Mouse (Mus musculus) testis, adult 2 months (tissue): Measurements from ENCODE around the gene Tmem42. TPM values are rescaled to one million over a fixed set of nuclear protein-coding genes. Genes with fewer than 3 reads are reported as not detected.

ENCODE experiments used
- H3K27ac ChIP-seq: fragments of 200-500 bp; 2 replicates; pipeline ENCODE4 v1.5.1; 2012; ENCODE audit warnings: low read depth, low read length; ENCODE audit not compliant: control insufficient read depth, insufficient read depth
- H3K27me3 ChIP-seq: fragments of 200-500 bp; 2 replicates; pipeline ENCODE4 v1.6.1; 2012; ENCODE audit warnings: mild to moderate bottlenecking, low read length, moderate library complexity; ENCODE audit not compliant: control insufficient read depth, insufficient read depth
- H3K36me3 ChIP-seq: fragments of 200-500 bp; 2 replicates; pipeline ENCODE4 v1.6.1; 2012; ENCODE audit warnings: mild to moderate bottlenecking, low read length; ENCODE audit not compliant: control insufficient read depth, insufficient read depth
- H3K4me1 ChIP-seq: fragments of 200-500 bp; 2 replicates; pipeline ENCODE4 v1.6.1; 2012; ENCODE audit warnings: low read length; ENCODE audit not compliant: control insufficient read depth, insufficient read depth
- H3K4me3 ChIP-seq: fragments of 200-500 bp; 2 replicates; pipeline ENCODE4 v1.5.1; 2012; ENCODE audit warnings: low read depth, mild to moderate bottlenecking, low read length, moderate library complexity, mixed read lengths; ENCODE audit not compliant: control insufficient read depth
- CTCF ChIP-seq: fragments of 200-500 bp; IDR thresholded peaks from 2 replicates; pipeline ENCODE4 v1.5.1; 2012; ENCODE audit warnings: low read depth, mild to moderate bottlenecking, inconsistent platforms, low read length, moderate library complexity; ENCODE audit not compliant: control insufficient read depth, insufficient read depth, insufficient replicate concordance
- POLR2A ChIP-seq: fragments of 200-500 bp; IDR thresholded peaks from 2 replicates; pipeline ENCODE4 v1.6.1; 2012; ENCODE audit warnings: low read depth, mild to moderate bottlenecking, inconsistent platforms, low read length, moderate library complexity; ENCODE audit not compliant: control insufficient read depth
- polyA plus RNA-seq: library from polyadenylated mRNA; depleted of rRNA; stranded (reverse); fragments of >200 nt; gene quantifications from 2 replicates; pipeline ENCODE4 v1.2.3, GENCODE M21; 2012; rRNA removed

Gene Tmem42
- 7.3 and 8.0 TPM in 2 replicates for polyA plus RNA-seq

- peak within 1 kb of the TSS; percentile 91 for H3K27ac ChIP-seq
- H3K27me3 ChIP-seq: no peaks in the 10 kb centered on the region
- no peaks in the 10 kb centered on the region for H3K36me3 ChIP-seq
- TF ChIP-seq POLR2A (no peak), CTCF (no peak)
- peaks cover 6% of the 10 kb centered on the region for H3K4me1 ChIP-seq
- peak within 1 kb of the TSS; percentile 91 for H3K4me3 ChIP-seq
Measured at GRCm38 (mm10) chr9:123020995-123021631, at the start of gene Tmem42. Gene Tmem42 (plus strand): TSS chr9:123021326.

GRCm38 (mm10) chr9:122998406-122999192 is 22.5 kb upstream of the Tmem42 start:
- H3K27ac ChIP-seq: no peak overlapping the region
- no peak overlapping the region for H3K4me3 ChIP-seq
- peaks cover 2% of the 10 kb centered on the region for H3K36me3 ChIP-seq
- H3K4me1 ChIP-seq: no peaks in the 10 kb centered on the region
- no peaks in the 10 kb centered on the region for H3K27me3 ChIP-seq
- TF ChIP-seq POLR2A: no peak
- TF ChIP-seq CTCF: no peak

GRCm38 (mm10) chr9:122999193-122999586 is 21.9 kb upstream of the Tmem42 start:
- H3K36me3 ChIP-seq: peaks cover 2% of the 10 kb centered on the region
- no peak overlapping the region for H3K4me3 ChIP-seq
- H3K27ac ChIP-seq: no peak overlapping the region
- no peaks in the 10 kb centered on the region for H3K4me1 ChIP-seq
- no peaks in the 10 kb centered on the region for H3K27me3 ChIP-seq
- TF ChIP-seq POLR2A (no peak), CTCF (no peak)

- no peak overlapping the region for H3K27ac ChIP-seq
- no peaks in the 10 kb centered on the region; the same call in none of the 2 replicates for H3K36me3 ChIP-seq
- H3K27me3 ChIP-seq: no peaks in the 10 kb centered on the region
- H3K4me3 ChIP-seq: no peak overlapping the region
- TF ChIP-seq CTCF (no peak), POLR2A (no peak)
- no peaks in the 10 kb centered on the region for H3K4me1 ChIP-seq
Measured at GRCm38 (mm10) chr9:123004718-123005117, 16.4 kb upstream of the Tmem42 start.

GRCm38 (mm10) chr9:123006071-123006470 is 15.1 kb upstream of the Tmem42 start:
- H3K27ac ChIP-seq: no peak overlapping the region
- peaks cover 1% of the 10 kb centered on the region for H3K36me3 ChIP-seq
- no peak overlapping the region for H3K4me3 ChIP-seq
- H3K27me3 ChIP-seq: no peaks in the 10 kb centered on the region
- no peaks in the 10 kb centered on the region for H3K4me1 ChIP-seq
- TF ChIP-seq POLR2A (no peak), CTCF (no peak)

- TF ChIP-seq POLR2A: no peak
- TF ChIP-seq CTCF: no peak
- H3K27ac ChIP-seq: no peak overlapping the region
- H3K4me1 ChIP-seq: peaks cover 6% of the 10 kb centered on the region
- no peaks in the 10 kb centered on the region for H3K27me3 ChIP-seq
- peak overlapping the region; percentile 71 for H3K4me3 ChIP-seq
- no peaks in the 10 kb centered on the region for H3K36me3 ChIP-seq
Measured at GRCm38 (mm10) chr9:123021636-123022379, 682 bp downstream of the Tmem42 start.

GRCm38 (mm10) chr9:123024201-123024600 is 3.1 kb downstream of the Tmem42 start:
- H3K36me3 ChIP-seq: no peaks in the 10 kb centered on the region
- TF ChIP-seq CTCF (no peak), POLR2A (no peak)
- no peak overlapping the region for H3K4me3 ChIP-seq
- peaks cover 6% of the 10 kb centered on the region for H3K4me1 ChIP-seq
- H3K27ac ChIP-seq: no peak overlapping the region
- no peaks in the 10 kb centered on the region for H3K27me3 ChIP-seq
